Mouse (Mus musculus) intestine, embryonic 14.5 days (tissue): ENCODE measurements around the gene Zbtb11. TPM values are rescaled to one million over a fixed set of nuclear protein-coding genes. Genes with fewer than 3 reads are reported as not detected.

Source experiments
- ATAC-seq: fragments of 200-750 bp; cut with Nextera tagmentation; replicated peaks from 2 replicates; pipeline ENCODE4 v1.8.0; 2017; ENCODE audit warnings: low read depth, moderate number of reproducible peaks, moderate TSS enrichment, moderate library complexity; ENCODE audit not compliant: low FRiP score, low TSS enrichment
- DNase-seq: peaks from one replicate; pipeline ENCODE4 v3.0.0-alpha.2; 2018; ENCODE audit warnings: low spot score
- H3K27ac ChIP-seq: fragments of 300-500 bp; sonication (generic); 2 replicates; pipeline ENCODE4 v1.5.1; 2014; ENCODE audit warnings: low read depth, mild to moderate bottlenecking, control low read depth
- H3K27me3 ChIP-seq: fragments of 300-500 bp; sonication (generic); replicated peaks from 2 replicates; pipeline ENCODE4 v1.6.1; 2014; ENCODE audit warnings: low read length, control low read depth; ENCODE audit not compliant: control insufficient read depth, insufficient read depth
- H3K36me3 ChIP-seq: fragments of 300-500 bp; sonication (generic); 2 replicates; pipeline ENCODE4 v1.6.1; 2014; ENCODE audit warnings: low read length, control low read depth; ENCODE audit not compliant: control insufficient read depth, insufficient read depth
- H3K4me1 ChIP-seq: fragments of 300-500 bp; sonication (generic); replicated peaks from 2 replicates; pipeline ENCODE4 v1.6.1; 2014; ENCODE audit warnings: low read length, control low read depth, mixed read lengths; ENCODE audit not compliant: control insufficient read depth, insufficient read depth
- H3K4me2 ChIP-seq: fragments of 300-500 bp; sonication (generic); 2 replicates; pipeline ENCODE4 v1.6.1; 2014; ENCODE audit warnings: low read length
- H3K4me3 ChIP-seq: fragments of 300-500 bp; sonication (generic); 2 replicates; pipeline ENCODE4 v1.5.1; 2014; ENCODE audit warnings: low read depth, low read length, control low read depth, mixed read lengths
- H3K9ac ChIP-seq: fragments of 300-500 bp; sonication (generic); 2 replicates; pipeline ENCODE4 v1.6.1; 2014; ENCODE audit warnings: mild to moderate bottlenecking, low read length
- H3K9me3 ChIP-seq: fragments of 300-500 bp; sonication (generic); 2 replicates; pipeline ENCODE4 v1.6.1; 2016; ENCODE audit warnings: low read length, control low read depth; ENCODE audit not compliant: control insufficient read depth
- WGBS: fragments of 180-500 bp; shearing (Covaris S2); extraction: QIAGEN DNeasy Blood & Tissue Kit; methylation state at CpG from one replicate; pipeline ENCODE4 v1.1.7; 2014; 5-methylcytosine and 5-hydroxymethylcytosine counted together
- polyA plus RNA-seq: library from polyadenylated mRNA; unstranded; fragments of >200 nt; fragmentation: Nextera tagmentation; extraction: Ambion mirVana; gene quantifications from 2 replicates; pipeline ENCODE4 v1.2.1, GENCODE M21; 2014

The Zbtb11 gene
- polyA plus RNA-seq, 1 experiment from 2014 or later = 20.3 TPM

- peak; percentile 91 for ATAC-seq
- peaks cover 21% of the 10 kb centered on the region for H3K4me1 ChIP-seq
- peak overlapping the region; percentile 73 for H3K4me2 ChIP-seq
- H3K27ac ChIP-seq = peak overlapping the region; percentile 80
- WGBS = under 1% methylated on average over 50 of the region's 55 CpGs
- H3K9me3 ChIP-seq = no peaks in the 10 kb centered on the region
- H3K36me3 ChIP-seq = peaks cover 37% of the 10 kb centered on the region
- no peaks in the 10 kb centered on the region for H3K27me3 ChIP-seq
- peak; percentile 92 for DNase-seq
- peak overlapping the region; percentile 89 for H3K9ac ChIP-seq
- H3K4me3 ChIP-seq = peak overlapping the region; percentile 97
Measured at GRCm38 (mm10) chr16:55974256-55974902, 696 bp downstream of the Zbtb11 start.

DNA sequence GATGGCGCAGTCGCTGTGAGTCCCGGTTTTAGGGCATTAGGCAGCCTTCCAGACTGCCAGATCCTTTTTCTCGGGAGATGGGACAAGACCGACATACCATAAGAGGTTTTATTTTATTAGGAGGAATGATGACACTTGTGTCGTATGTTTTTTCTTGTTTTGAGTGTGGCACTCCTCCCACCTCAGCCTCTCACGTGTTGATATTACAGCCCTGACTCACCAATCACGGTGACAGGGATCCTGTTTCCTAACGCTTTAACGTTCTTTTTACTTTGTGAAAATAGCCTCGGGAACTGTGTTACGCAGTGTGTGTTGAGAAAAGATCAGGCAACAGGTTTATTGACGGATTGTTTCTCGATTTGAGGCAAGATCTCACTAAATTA, 1.2 kb downstream of the Zbtb11 start:
- H3K9me3 ChIP-seq = no peaks in the 10 kb centered on the region
- H3K4me2 ChIP-seq = peak overlapping the region; percentile 73
- H3K27me3 ChIP-seq = no peaks in the 10 kb centered on the region
- peak overlapping the region; percentile 89 for H3K9ac ChIP-seq
- peaks cover 21% of the 10 kb centered on the region for H3K4me1 ChIP-seq
- ATAC-seq (peak; percentile 9; the same call in 1 of the 2 replicates), DNase-seq (no peak)
- H3K27ac ChIP-seq = peak overlapping the region; percentile 80; the same call in 1 of the 2 replicates
- peaks cover 32% of the 10 kb centered on the region for H3K36me3 ChIP-seq
- H3K4me3 ChIP-seq = peak overlapping the region; percentile 97
- WGBS = 6% methylated on average over 14 of the region's 14 CpGs

DNA sequence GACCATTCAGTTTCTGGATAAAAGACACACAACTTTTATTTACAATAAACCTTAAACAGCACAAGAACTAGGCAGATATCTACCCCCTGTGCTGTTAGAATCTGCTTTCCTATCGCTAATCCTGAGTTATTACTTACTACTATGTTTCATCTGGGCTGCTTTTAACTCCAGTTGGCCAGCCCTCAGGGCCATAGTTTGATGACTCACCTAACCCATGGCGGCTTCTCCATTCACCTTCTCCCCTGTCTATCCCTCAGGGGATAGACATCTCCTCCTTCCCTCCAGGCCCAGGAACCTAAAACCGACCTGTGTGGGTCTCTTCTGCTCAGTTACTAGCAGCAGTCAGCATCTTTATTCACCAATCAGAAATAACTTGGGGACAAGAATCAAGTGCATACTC, 12.3 kb downstream of the Zbtb11 start:
- Histone ChIP-seq H3K4me2 (no peak overlapping the region), H3K4me3 (no peak overlapping the region), H3K4me1 (no peaks in the 10 kb centered on the region), H3K9ac (no peak overlapping the region), H3K27ac (no peak overlapping the region), H3K36me3 (peaks cover 53% of the 10 kb centered on the region), H3K27me3 (no peaks in the 10 kb centered on the region), H3K9me3 (no peaks in the 10 kb centered on the region)
- no peak for ATAC-seq
- 88% methylated on average over 3 of the region's 3 CpGs for WGBS
- no peak for DNase-seq

GRCm38 (mm10) chr16:55990311-55990710, 16.6 kb downstream of the Zbtb11 start:
- no peak overlapping the region for H3K9ac ChIP-seq
- no peaks in the 10 kb centered on the region for H3K27me3 ChIP-seq
- H3K4me2 ChIP-seq = no peak overlapping the region
- WGBS = 94% methylated on average over 4 of the region's 4 CpGs
- ATAC-seq = no peak
- no peak overlapping the region for H3K27ac ChIP-seq
- H3K4me1 ChIP-seq = no peaks in the 10 kb centered on the region
- H3K36me3 ChIP-seq = peaks cover 53% of the 10 kb centered on the region
- DNase-seq = no peak
- H3K4me3 ChIP-seq = no peak overlapping the region
- H3K9me3 ChIP-seq = no peaks in the 10 kb centered on the region

DNA sequence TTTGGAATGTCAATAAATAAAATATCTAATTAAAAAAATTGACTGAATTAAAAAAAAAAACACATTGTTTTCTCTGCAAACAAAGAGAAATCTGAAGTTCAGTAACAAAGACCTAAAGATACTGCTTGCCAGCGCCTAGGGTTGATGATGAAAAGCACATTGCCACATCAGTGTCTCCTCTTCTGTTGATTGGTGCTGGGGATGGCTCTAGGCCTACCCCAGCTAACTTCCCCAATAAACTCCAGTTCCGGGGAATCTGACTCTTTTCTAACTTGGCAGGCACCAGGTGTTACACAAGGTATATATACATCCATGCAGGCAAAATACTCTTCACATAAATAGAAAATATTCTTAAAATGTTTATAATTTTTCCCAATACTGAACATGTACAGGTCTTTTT, 20.6 kb downstream of the Zbtb11 start:
- Histone ChIP-seq H3K9me3 (no peaks in the 10 kb centered on the region), H3K4me2 (no peak overlapping the region), H3K4me1 (no peaks in the 10 kb centered on the region), H3K9ac (no peak overlapping the region), H3K27ac (no peak overlapping the region), H3K4me3 (no peak overlapping the region), H3K36me3 (peaks cover 55% of the 10 kb centered on the region), H3K27me3 (no peaks in the 10 kb centered on the region)
- DNase-seq (no peak), ATAC-seq (no peak)
- 90% methylated on average over 2 of the region's 2 CpGs for WGBS

- DNase-seq = no peak
- Histone ChIP-seq H3K4me3 (no peak overlapping the region), H3K4me2 (no peak overlapping the region), H3K9ac (no peak overlapping the region), H3K27ac (no peak overlapping the region), H3K36me3 (peaks cover 57% of the 10 kb centered on the region), H3K27me3 (no peaks in the 10 kb centered on the region), H3K9me3 (no peaks in the 10 kb centered on the region), H3K4me1 (no peaks in the 10 kb centered on the region)
- WGBS = 95% methylated on average over 11 of the region's 11 CpGs
- no peak for ATAC-seq
Measured at GRCm38 (mm10) chr16:56006798-56007197, 33.1 kb downstream of the Zbtb11 start.

GRCm38 (mm10) chr16:56008862-56009261, 35.2 kb downstream of the Zbtb11 start:
- no peaks in the 10 kb centered on the region for H3K27me3 ChIP-seq
- H3K4me1 ChIP-seq = no peaks in the 10 kb centered on the region
- no peak overlapping the region for H3K27ac ChIP-seq
- H3K9me3 ChIP-seq = 0 out of 2 replicates have a peak, but pooled peaks cover 3% of the 10 kb centered on the region
- DNase-seq (no peak), ATAC-seq (no peak)
- WGBS = 88% methylated on average over 1 of the region's 1 CpGs
- peaks cover 45% of the 10 kb centered on the region for H3K36me3 ChIP-seq
- no peak overlapping the region for H3K4me3 ChIP-seq
- H3K4me2 ChIP-seq = no peak overlapping the region
- H3K9ac ChIP-seq = no peak overlapping the region

DNA sequence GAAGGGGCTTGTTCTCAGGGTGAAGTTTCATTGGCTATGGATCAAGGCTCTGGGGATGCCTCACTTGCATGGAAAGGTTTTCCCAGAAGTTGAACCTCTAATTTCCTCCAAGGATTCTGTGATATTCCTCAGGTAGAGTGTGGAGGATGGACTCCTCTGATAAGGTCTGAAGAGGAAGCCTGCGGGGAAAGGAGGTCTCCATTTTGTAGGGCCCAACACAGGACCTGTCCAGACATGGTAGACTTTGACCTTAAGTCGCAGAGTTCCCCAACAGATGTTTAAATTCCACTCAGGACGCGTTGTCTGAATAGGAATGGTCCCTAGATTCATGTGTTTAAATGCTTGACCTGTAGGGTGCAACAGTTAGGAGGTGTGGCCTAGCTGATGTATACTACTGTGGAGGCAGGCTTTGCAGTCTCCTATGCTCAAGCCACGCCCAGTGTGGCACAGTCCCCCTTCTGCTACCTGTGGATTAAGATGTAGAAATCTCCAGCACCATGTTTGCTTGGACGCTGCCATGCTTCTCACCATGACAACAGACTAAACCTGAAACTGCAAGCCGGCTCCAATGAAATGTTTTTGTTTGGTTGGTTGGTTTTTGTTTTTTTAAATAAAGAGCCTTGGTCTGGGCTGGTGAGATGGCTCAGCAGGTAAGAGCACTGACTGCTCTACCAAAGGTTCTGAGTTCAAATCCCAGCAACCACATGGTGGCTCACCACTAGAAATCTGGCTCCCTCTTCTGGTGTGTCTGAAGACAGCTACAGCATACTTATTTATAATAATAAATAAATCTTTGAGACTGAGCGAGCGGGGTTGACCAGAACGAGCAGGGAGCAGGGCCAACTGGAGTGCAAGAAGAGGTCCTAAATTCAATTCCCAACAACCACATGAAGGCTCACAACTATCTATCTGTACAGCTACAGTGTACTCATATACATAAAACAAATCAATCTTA, 39.4 kb downstream of the Zbtb11 start:
- no peaks in the 10 kb centered on the region for H3K27me3 ChIP-seq
- no peak overlapping the region for H3K27ac ChIP-seq
- DNase-seq (no peak), ATAC-seq (no peak; the same call in 1 of the 2 replicates)
- no peak overlapping the region for H3K9ac ChIP-seq
- H3K9me3 ChIP-seq = 0 out of 2 replicates have a peak, but pooled peaks cover 3% of the 10 kb centered on the region
- WGBS = 87% methylated on average over 10 of the region's 10 CpGs
- no peak overlapping the region for H3K4me2 ChIP-seq
- H3K36me3 ChIP-seq = peaks cover 28% of the 10 kb centered on the region
- H3K4me1 ChIP-seq = no peaks in the 10 kb centered on the region
- no peak overlapping the region for H3K4me3 ChIP-seq
